Mouse (Mus musculus): ENCODE results near the gene Ccdc116.

DNA sequence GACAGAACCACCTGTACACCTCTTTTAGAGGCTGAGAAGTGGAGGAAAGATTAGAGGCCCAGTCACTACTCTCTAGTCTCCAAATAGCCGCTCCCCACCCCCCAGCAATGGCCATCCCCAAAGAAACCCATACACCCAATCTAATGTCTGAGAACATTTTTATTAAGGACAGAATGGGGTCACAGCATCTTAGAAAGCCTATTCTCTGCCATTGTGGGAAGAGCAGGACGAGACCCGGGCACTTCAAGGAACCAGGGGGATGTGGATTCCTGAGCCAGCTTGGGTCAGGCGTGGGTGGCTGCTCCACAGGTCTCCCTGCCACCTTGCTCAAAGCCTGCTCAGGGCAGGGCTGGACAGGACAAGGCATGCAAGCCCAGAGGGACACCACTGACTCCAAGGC is 4.8 kb upstream of the Ccdc116 start:
- TF ChIP-seq GATA1 (IDR thresholded peaks at IDR 0.05; ENCODE audit: borderline replicate concordance, low read length): no peak
- TF ChIP-seq FLI1 (IDR thresholded peaks at IDR 0.05; ENCODE audit: low read length): no peak
